Mouse (Mus musculus) c-Kit-positive CD71-positive TER-119-negative erythroid progenitor cells, embryonic 14.5 days (primary cell): ENCODE measurements at regions not wholly inside any gene's neighbourhood (a gene's known extent, or its start where the extent isn't known, plus 50 kb on each side); places are given as distances from the start of the nearest gene placed in this dataset.

Source experiments
- DNase-seq: peaks from one replicate; pipeline ENCODE4 v3.0.0-alpha.2; 2013; ENCODE audit warnings: low read depth

- no peak for DNase-seq
These were observed 525.7 kb upstream of the Tnp1 start for GRCm38 (mm10) chr1:73541371-73541770.

DNA sequence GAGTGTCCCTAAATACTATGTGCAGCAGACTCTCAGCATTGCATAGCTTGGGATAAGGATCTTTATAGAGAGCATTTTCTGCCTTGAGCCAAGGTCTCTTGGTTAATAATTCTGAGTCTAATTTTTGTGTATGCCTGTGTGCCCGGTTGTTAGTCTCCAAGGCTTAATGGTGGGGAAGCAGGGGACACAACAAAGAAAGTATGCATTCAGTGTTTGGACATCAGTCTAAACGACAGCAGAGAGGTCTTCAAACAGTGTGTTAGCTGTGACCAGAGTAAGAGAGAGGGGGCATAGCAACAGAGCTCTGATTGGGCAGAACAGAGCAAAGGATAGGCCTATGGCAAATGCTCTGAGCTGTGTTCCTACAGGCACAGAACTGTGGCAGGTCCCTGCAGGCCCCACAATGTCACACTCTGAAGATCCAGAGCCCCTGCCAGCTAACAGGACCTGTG lies 522.7 kb upstream of the Tnp1 start:
- DNase-seq = no peak

DNA sequence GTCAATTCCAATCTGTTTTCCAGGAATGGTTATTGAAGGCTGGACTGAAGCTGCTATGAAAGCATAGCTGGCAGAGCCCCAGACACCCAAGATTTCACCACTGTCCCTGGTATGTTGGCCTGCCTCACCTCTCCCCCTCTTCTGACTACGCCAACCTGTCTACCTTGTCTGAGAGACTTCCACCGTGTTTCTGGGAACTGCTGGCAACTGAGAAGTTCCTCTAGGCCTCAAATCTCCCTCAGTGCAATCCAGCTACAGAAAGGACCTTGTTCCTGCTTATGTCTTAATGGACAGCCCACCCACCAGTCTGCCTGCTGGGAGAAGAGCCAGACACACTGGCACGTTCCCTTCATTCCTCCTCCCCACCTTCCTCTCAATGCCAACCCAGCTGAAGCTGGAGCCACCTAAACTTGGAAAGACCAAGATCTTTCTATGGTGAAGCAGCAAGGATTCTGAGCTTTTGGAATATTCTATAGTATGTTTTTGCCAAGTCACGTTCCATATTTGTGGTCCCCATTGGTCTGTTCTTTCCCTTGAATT lies 520.1 kb upstream of the Tnp1 start:
- DNase-seq = no peak

DNA sequence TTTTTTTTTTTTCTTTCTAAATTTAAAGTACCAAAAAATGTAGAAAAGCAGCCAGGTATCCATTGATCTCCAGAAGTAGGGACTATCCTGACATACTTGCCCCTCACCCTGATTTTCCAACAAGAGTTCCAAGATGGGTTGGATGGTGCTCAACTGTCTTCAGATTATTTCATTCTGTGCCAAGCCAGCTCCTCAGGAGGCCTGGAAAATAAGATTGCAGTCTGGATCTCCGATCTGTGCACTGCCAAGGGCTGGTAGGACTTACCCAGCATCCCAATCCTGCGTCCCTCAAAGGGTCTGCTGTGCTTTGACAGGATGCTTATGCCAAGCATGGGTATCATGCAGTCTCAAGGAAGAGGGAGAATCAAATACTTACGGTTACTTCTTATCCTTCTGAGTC lies 517.8 kb upstream of the Tnp1 start:
- DNase-seq = no peak

DNA sequence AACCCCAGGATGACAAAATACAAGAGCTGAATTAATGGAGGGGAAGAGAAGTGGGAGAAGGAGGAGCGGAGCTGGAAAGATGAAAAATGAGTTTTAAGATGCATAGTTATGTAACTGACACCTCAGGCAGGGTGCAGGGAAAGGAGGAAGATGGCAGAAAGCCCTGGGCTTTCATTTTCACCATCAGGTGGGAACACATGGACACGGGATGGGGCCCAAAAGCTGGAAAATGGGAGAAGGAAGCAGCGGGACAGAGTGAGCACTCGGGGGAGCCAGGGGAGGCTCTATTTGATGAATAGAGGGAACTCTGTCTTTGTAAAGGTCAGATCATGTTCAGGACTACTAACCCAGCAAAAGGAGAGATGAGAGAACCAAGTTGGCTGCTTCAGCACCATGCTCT lies 516.6 kb upstream of the Tnp1 start:
- DNase-seq = no peak

DNA sequence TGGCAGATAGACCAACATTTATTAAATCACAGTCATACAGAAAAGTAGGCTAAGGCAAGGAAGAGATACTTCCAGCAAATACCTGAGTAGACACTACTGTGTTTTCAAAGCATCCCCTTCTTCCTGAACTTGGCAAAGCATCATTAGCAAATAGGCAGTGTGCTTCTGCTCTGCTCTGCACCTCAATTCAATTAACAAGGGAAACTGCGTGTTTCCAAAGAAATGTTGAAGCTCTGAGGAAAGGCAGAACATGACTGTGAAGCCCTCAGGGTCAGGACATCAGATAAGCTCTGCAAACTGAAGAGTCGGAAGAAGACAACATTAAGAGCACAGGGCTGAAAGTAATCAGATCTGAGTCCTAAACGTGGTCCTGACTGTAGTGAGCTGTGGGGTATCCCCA lies 516.1 kb upstream of the Tnp1 start:
- no peak for DNase-seq

DNA sequence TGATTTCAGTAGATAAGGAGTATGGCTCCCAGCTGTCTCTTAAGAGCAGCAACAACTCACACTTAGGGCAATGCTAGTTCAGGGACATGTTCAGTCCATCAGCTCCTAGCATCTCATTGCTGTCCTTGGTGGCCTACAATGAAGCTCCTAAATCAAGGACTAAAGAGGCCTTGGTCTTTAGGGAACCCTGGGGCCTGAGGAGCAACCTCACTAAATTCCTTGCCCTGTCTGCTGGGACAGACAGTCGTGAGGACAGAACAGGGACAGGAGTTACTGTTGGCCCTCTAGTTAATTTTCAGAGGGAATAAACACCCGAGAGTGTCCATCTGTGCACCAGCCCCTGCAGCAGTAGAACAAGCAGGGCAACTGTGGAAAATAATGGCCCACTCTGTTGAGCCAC lies 514.6 kb upstream of the Tnp1 start:
- no peak for DNase-seq

DNA sequence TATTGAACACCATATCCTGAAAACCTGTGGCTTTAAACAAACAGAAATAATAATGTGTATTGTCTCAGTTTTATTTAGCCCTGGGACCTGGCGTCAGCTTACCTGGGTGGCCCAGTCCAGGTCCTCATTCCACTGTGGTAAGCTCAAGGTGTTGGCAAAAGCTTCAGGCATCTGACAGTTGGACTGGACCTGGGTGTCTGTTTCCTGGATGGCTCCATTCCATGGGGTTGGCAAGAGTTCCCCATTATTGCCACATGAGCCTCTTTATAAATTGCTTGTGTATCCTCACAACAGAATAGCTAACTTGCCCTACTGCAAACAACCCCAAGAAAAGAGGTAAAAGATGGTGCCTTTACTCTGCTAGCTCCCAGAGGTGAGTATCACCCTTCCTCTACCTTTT lies 512.9 kb upstream of the Tnp1 start:
- DNase-seq = no peak

- no peak for DNase-seq
These were observed 500.7 kb upstream of the Tnp1 start for GRCm38 (mm10) chr1:73516441-73516840.

- DNase-seq = no peak
These were observed 500.1 kb upstream of the Tnp1 start for GRCm38 (mm10) chr1:73515781-73516180.

DNA sequence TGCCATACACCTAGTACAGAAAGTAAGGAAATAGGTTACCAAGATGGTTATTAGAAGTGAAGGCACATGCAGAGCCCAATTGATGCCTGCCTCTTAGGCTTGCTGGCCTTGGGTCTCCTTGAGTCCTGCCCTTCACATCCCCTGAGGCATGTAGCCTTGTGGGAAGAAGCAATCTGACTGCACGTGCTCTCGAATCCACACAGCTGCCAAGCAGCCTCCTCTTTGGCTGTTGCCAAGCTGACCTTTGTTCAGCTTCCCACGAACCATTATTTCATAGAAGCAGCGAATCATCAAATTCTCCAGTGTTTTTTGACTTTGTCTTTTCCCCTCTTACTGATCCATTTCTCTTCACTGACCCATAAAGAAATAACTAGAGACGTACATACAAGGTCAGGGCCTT lies 498.1 kb upstream of the Tnp1 start:
- DNase-seq = no peak

- DNase-seq = no peak
These were observed 497.1 kb upstream of the Tnp1 start for GRCm38 (mm10) chr1:73512836-73513235.

- DNase-seq = no peak
These were observed 491.5 kb upstream of the Tnp1 start for GRCm38 (mm10) chr1:73507071-73507754.

DNA sequence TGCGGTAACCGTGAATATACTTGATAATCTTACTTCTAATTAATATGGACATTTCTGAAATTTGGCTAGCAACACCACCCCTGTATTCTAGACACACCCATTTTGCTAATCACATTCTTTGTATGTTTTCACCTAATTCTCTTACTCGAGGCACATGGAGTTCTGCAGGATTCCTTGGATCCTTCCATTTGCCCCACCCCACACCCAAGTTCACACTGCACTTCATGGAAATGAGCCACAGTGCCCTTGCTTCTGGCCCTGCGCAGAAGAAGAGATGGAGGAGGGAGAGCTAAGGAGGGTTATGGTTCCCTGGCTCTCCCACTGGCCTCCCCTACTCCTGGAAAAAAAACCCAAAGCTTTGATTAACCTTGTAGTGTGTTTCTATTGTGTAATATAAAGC lies 487.9 kb upstream of the Tnp1 start:
- no peak for DNase-seq

DNA sequence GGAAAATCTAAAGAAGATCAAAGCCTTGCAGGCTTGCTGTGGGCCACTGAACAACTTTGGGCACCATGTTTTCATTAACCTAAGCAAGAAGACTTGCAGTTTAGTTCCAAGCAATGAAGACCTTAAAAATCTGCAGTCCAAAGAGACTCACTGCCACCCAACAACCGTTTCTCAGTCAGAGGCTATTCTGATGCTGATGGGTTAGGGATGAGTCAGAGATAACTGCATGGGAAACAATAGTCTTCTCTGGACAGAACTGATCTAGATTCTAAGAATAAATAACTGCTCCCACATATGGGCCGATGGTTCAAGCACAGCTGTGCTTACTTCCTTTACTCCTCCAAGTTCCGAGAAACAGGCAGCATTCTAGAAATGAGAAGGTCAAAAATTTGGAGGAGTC lies 485.0 kb upstream of the Tnp1 start:
- no peak for DNase-seq

DNA sequence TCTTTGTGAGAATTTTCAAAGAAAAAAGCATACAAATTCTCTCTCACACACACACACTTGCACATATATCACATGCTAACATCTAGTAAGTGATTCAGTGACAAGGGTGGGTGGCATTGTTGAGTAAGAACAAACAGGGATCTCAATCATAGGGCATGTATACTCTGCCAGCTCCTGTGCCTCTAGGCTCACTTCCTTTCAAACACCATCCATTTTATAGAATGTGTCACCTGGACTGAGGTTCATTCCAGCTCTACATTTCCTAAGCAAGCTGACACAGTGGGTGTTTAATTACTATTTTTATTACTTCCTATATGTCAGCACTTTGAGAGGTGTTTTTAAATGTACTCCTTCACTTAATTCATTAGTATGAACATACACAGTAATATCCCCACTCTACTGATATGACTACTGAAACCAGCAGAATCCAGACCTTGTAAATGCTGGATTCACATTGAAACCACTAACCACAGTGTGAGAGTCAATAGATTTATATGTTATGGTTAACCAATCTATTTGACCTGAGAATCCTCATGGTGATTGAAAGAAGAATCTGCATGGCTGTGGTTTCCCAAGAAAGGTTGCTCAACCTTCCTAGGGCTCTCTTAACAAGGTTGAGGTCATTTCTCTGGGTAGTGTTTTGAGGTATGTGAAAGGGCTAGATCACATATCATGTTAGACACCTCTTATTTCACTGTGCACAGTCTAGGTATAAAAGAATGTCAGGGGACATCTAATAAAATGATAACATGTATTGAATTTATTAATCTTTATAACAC lies 480.5 kb upstream of the Tnp1 start:
- DNase-seq = no peak

DNA sequence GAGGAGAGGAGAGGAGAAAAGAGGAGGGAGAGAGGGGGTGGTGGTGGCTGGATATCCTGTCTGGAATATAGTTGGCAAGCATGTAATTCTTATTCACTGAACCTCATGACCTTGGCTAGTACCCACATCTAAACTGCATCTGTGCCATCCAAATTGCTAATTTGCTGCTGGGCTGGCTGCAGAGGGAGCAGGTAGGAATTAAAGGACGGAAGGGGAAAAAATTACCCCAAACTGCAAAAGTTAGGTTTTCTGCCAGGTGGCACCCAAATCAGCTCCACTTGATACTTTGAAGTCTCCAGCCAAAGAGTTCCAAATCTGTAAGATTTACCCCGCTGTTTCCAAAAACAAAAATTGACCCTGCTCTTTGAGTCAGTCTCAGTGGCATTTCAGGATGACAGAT lies 466.2 kb upstream of the Tnp1 start:
- no peak for DNase-seq

DNA sequence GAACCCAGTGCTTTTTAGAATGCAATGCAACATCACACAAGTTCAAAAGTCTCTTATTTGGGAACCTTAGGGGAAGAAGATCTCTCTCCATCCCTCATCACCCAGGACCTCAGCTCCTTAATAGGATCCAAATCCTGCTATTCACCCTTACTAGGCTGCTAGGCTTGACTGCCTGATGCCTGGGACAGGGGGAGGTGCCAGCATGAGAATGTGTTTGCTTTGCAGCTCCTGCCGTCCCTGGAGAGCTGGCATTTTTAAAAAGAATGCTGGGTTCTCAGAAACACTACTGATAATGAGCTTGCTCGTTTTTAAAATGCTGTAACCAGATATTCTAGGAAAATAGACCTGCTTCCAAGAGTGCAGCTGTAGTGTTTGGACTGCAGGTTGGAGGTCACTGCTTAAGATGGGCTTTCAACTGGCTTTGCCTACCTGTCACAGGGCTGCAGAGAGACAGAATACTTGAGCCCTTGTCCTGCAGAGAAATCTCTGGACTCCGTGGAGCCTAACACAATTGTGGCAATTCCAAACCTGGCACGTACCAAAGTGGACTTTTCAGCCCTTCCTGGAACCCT lies 463.7 kb upstream of the Tnp1 start:
- no peak for DNase-seq

- no peak for DNase-seq
These were observed 444.9 kb upstream of the Tnp1 start for GRCm38 (mm10) chr1:73460598-73460997.

- DNase-seq = no peak
These were observed 444.2 kb upstream of the Tnp1 start for GRCm38 (mm10) chr1:73459754-73460534.

DNA sequence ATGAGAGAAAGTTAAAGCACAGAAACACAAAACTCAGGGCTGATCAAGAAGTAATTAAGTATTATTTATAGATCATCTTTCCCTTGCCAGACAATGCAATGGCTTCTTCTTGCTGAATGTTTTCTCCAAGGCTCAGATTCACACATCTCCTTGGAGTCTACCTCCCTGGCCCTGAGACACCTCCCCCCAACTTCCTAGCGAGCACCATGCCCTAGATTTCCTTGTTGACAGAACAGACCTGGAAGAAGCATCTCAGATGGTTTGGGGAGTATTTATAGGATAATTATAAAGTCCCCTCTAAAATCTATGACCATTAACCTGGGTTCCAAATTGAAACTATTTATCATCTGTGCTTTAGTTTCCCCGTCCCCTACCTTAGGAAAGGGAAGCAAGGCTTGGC lies 441.6 kb upstream of the Tnp1 start:
- DNase-seq = no peak

DNA sequence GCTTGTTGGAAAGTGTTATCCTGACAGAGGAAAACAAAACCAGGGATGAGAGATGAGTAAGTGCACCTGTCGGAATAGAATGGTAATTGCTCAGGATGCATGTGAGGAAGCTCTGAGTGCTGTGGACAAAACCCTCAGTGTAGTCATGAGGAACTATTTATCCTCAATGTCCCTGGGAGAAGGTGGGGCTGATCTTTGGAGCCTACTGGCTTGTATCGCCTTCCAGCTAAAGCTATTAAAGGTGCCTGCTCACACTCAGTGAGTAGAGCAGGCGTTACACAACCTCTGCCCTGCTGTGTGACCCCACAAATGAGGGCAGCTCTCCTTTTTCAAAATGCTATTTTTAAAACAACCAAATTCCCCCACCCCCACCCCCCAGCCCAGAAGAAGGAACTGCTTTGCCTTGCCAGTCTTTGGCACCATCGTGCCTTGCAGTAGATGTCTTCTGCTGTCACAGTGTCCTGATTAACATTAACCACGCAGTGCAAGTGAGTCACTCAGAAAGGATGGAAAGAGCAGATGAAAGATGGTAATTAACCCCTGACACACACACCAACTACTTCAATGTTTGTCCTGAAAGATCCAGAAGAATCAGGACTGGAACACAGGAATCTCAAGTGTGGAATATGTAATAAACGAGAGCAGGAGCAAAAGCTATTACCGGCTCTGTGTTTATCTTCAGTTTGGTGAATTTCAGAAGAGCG lies 440.8 kb upstream of the Tnp1 start:
- DNase-seq = no peak
